Mouse (Mus musculus) intestine, postnatal 0 days (tissue): ENCODE measurements at regions not wholly inside any gene's neighbourhood (a gene's known extent, or its start where the extent isn't known, plus 50 kb on each side); places are given as distances from the start of the nearest gene placed in this dataset.

Experiments
- ATAC-seq: fragments of 200-750 bp; cut with Nextera tagmentation; 2 replicates; pipeline ENCODE4 v1.8.0; 2017; ENCODE audit warnings: mild to moderate bottlenecking, moderate TSS enrichment, moderate library complexity
- H3K27ac ChIP-seq: fragments of 300-500 bp; sonication (generic); 2 replicates; pipeline ENCODE4 v1.5.1; 2014; ENCODE audit warnings: mild to moderate bottlenecking, low read depth, low read length, moderate library complexity
- H3K27me3 ChIP-seq: fragments of 300-500 bp; sonication (generic); replicated peaks from 2 replicates; pipeline ENCODE4 v1.6.1; 2014; ENCODE audit warnings: low read length, mixed read lengths; ENCODE audit not compliant: control insufficient read depth, insufficient read depth
- H3K36me3 ChIP-seq: fragments of 300-500 bp; sonication (generic); 2 replicates; pipeline ENCODE4 v1.6.1; 2014; ENCODE audit warnings: mild to moderate bottlenecking, moderate library complexity; ENCODE audit not compliant: control insufficient read depth, insufficient read depth
- H3K4me1 ChIP-seq: fragments of 300-500 bp; sonication (generic); replicated peaks from 2 replicates; pipeline ENCODE4 v1.6.1; 2014; ENCODE audit warnings: antibody characterized with exemption, low read length, mixed read lengths; ENCODE audit not compliant: control insufficient read depth, insufficient read depth
- H3K4me2 ChIP-seq: fragments of 300-500 bp; sonication (generic); replicated peaks from 2 replicates; pipeline ENCODE4 v1.6.1; 2014; ENCODE audit warnings: low read depth, mild to moderate bottlenecking, moderate library complexity
- H3K4me3 ChIP-seq: fragments of 300-500 bp; sonication (generic); 2 replicates; pipeline ENCODE4 v1.5.1; 2014; ENCODE audit warnings: low read depth, low read length
- H3K9ac ChIP-seq: fragments of 300-500 bp; sonication (generic); 2 replicates; pipeline ENCODE4 v1.6.1; 2014; ENCODE audit warnings: mild to moderate bottlenecking, low read depth, low read length
- H3K9me3 ChIP-seq: fragments of 300-500 bp; sonication (generic); 2 replicates; pipeline ENCODE4 v1.6.1; 2016; ENCODE audit warnings: mixed run types; ENCODE audit not compliant: control insufficient read depth
- CTCF ChIP-seq: sonication (generic); IDR thresholded peaks from 2 replicates; pipeline ENCODE4 v1.5.1; 2016; ENCODE audit warnings: low read depth, mild to moderate bottlenecking, control low read depth, antibody characterized with exemption, moderate library complexity
- WGBS: fragments of 180-500 bp; shearing (Covaris S2); extraction: QIAGEN DNeasy Blood & Tissue Kit; methylation state at CpG from one replicate; pipeline ENCODE4 v1.1.7; 2014; 5-methylcytosine and 5-hydroxymethylcytosine counted together

DNA sequence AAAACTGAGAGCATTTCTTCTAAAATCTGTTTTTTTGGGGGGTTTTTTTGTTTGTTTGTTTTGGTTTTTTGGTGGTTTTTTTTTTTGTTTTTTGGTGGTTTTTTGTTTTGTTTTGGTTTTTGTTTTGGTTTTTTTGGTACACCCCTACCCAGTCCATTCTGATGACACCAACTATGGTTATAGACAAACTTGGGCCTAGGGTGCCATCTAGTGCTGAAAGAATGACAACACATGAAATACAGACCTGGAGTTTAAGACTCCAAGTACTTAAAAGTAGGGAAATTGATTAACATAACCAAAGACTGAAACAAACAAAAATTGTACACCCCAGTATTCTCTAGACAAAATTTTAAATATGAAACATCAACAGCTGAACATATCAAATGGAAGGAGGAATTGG is 76.0 kb upstream of the Ano5 start:
- H3K4me2 ChIP-seq, result no peak overlapping the region
- H3K9me3 ChIP-seq, result no peaks in the 10 kb centered on the region
- H3K9ac ChIP-seq, result no peak overlapping the region
- TF ChIP-seq CTCF, result peak; percentile 70
- ATAC-seq, result no peak
- no peak overlapping the region for H3K27ac ChIP-seq
- no peaks in the 10 kb centered on the region for H3K27me3 ChIP-seq
- H3K36me3 ChIP-seq, result no peaks in the 10 kb centered on the region
- H3K4me1 ChIP-seq, result no peaks in the 10 kb centered on the region
- no peak overlapping the region for H3K4me3 ChIP-seq

DNA sequence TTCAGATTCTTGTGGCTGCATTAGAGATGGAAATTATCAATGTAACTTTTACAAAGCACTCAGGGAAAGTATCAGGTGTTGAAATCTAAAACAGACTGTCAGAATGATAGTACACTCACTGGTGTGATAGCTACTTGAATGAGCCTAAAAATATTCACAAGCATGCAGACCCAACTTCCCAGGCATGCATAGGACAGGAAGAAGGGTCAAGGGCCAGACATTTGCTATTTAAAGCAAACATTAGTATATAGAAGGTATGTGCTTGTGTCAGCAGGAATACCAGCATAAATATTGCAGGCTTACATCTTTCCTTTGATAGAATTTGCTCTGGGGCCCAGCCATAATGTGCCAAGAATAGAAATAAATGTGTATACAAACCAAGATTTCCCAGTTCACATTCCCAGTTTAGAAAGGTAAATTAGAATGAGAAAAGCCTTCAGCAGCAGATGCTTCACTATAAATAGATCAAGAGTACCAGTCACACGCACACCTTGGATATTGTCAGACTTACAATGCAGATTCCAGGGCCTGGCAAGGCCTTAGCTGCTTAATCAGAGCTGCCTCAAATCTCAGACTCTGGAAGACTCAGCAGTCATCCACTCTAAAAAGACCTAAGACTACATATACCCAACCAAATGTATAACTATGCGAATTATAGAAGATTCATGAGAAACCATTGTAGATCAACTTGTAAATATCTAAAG is 55.7 kb upstream of the Ano5 start:
- TF ChIP-seq CTCF, result no peak

DNA sequence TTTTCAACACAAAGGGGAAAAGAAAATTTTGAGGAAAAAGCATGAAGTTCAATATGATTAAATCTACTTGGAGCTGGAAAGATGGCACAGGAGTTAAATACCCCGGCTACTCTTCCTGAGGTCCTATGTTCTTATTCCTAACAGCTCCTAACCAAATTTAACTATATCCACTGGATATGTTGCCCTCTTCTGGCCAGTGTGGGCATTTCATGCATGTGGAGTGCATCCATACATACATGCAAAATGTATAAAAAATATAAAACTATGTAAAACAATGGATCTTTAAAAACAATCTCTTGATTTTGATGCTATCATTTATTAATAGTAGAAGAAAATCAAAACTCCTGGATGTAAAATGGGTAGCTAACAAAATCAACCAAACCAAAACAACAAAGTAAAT is 52.1 kb upstream of the Ano5 start:
- WGBS, result 79% methylated on average over 1 of the region's 1 CpGs
- peak; percentile 41; the same call in 1 of the 2 replicates for TF ChIP-seq CTCF
- Histone ChIP-seq H3K36me3 (no peaks in the 10 kb centered on the region), H3K4me3 (no peak overlapping the region), H3K27ac (no peak overlapping the region), H3K4me2 (no peak overlapping the region), H3K4me1 (no peaks in the 10 kb centered on the region), H3K9me3 (no peaks in the 10 kb centered on the region), H3K9ac (no peak overlapping the region), H3K27me3 (no peaks in the 10 kb centered on the region)
- ATAC-seq, result no peak

More for the DNA sequence above, 55.7 kb upstream of the Ano5 start:
- WGBS, result 68% methylated on average over 2 of the region's 2 CpGs
- ATAC-seq, result no peak
- Histone ChIP-seq H3K9ac (no peak overlapping the region), H3K27me3 (no peaks in the 10 kb centered on the region), H3K36me3 (no peaks in the 10 kb centered on the region), H3K27ac (no peak overlapping the region), H3K4me2 (no peak overlapping the region), H3K4me3 (no peak overlapping the region), H3K4me1 (no peaks in the 10 kb centered on the region), H3K9me3 (no peaks in the 10 kb centered on the region)
